Mouse (Mus musculus) adrenal gland, adult (tissue): ENCODE data around the gene Sgpl1.

Experiments used
- DNase-seq, 2 experiments: peaks; one replicate each; pipeline ENCODE4 v3.0.0; 2022 to 2023; ENCODE audit warnings: low spot score in 1 of 2; ENCODE audit not compliant: inconsistent age in 2 of 2

The Sgpl1 gene

GRCm38 (mm10) chr10:61147157-61148040 lies at the start of gene Sgpl1:
TSS of gene Sgpl1 (minus strand) at chr10:61147703.
- peak; percentile 93 to 98 for DNase-seq

- DNase-seq = no peak
Measured at GRCm38 (mm10) chr10:61195718-61196291, 48.3 kb upstream of the Sgpl1 start.

- DNase-seq = no peak
Measured at GRCm38 (mm10) chr10:61195216-61195615, 47.7 kb upstream of the Sgpl1 start.

DNA sequence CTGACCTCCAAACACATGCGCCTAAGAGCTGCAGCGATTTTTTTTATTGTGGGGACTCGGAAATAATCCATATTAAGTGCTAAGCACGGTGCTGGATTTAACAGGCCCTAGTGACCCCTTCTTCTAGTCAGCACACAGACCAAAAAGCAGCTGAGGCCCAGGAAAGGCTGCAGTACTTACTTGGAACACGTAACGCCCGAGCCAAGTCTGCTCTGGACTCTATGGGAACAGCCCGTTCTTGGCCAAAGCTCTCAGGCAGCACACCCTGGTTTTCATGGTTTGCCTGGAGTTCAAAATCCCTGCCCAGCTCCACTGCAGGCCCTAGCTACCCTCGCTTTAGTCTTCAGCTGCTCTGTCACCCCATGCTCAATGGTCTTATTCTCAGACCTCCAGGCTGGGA lies 47.1 kb upstream of the Sgpl1 start:
- DNase-seq = no peak

GRCm38 (mm10) chr10:61188010-61188409 lies 40.5 kb upstream of the Sgpl1 start:
- DNase-seq = no peak

- DNase-seq = no peak
Measured at GRCm38 (mm10) chr10:61187001-61187400, 39.5 kb upstream of the Sgpl1 start.

DNA sequence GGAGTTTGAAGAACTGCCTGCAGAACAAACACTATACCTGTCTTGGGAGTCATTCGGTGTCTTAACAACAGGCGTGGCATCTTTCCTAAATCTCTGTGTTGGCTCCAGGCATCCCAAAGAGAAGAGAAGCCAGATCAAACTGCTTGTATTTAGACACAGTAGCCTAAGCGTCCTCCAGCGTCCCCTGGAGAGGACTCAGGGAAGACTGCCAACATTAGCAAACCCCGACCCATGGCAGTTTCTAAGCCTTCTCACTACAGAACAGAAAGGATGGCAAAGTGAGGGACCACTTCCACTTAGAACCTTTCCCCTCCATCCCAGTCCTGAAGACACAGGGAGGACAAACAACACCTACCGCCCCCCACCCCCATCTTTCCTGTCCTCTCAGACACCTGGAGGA lies 32.4 kb upstream of the Sgpl1 start:
- DNase-seq = no peak

- no peak for DNase-seq
Measured at GRCm38 (mm10) chr10:61178687-61179086, 31.2 kb upstream of the Sgpl1 start.

GRCm38 (mm10) chr10:61177751-61178150 lies 30.2 kb upstream of the Sgpl1 start:
- peak; percentile 36 to 73 for DNase-seq

GRCm38 (mm10) chr10:61176221-61176790 lies 28.8 kb upstream of the Sgpl1 start:
- no peak for DNase-seq

DNA sequence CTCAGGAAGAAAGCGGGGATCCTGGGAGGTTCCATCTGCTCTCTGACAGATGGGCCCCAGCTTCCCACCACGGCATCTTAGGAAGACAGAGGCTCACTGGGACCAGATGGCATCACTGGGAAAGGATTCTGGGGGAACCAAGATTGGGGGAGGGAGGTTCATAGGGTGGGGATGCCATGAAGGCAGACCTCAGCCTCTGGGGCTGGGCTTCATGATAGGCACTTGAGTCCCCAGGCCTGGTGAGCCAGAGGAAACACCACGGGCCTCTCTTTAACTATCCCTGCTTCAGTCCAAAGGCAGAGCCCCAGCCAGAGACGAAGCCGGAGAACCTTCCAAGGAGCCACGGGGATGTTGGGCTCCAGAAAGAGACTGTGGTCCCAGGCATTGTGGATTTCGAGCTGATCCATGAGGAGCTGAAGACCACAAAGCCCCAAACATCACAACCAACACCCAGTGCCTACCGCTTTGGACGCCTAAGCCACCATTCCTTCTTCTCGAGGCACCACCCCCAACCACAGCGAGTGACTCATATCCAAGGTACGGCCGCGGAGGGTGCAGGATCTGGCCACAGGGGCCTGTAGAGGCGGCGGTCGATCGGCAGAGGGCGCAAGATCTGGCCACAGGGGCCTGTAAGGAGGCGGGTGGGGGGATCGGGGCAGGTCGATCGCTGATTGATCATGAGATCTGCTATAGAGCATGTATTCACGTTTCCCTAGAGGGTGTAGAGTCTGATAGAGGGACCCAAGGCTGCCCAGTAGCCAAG lies 28.1 kb upstream of the Sgpl1 start:
- peak; percentile 44 to 51 for DNase-seq

DNA sequence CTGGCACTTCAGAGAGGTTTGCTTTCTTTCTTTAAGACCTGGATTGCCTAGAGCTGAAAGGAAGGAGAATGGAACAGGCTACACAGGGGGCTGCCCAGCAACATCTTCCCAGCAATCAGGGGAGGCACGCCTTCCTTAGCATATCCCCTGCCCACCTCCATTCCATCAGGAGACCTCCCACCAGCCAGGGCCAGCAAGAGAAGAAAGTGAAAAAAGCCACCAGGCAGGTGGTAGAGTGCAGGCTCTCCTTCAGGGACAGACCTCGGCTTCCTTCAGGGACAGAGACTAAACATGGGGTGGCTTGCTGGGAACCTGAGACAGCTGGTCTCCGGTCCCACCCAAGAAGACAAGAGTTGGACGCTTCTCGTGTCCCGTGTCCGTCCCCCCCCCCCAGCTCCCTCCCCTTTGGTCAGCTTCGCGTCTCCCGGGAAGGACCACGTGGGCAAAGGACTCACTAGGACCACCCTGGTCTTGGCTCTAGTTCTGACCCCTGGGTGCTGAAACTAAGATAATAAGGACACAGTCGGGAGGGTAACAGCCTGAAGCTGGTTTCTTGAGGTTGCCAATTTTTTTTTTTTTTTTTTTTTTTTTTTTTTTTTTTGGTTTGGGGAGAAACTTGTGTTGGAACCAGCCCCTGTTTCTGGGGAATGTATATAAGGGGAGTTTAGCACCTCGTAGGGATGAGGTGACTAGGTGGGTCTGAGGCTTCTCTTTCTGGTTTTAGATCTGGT lies 27.4 kb upstream of the Sgpl1 start:
- no peak for DNase-seq

GRCm38 (mm10) chr10:61172496-61172895 lies 25.0 kb upstream of the Sgpl1 start:
- no peak for DNase-seq

- DNase-seq = no peak
Measured at GRCm38 (mm10) chr10:61171654-61172053, 24.2 kb upstream of the Sgpl1 start, which contains the start of gene Tbata. TSS of gene Tbata (plus strand) at chr10:61171954.

DNA sequence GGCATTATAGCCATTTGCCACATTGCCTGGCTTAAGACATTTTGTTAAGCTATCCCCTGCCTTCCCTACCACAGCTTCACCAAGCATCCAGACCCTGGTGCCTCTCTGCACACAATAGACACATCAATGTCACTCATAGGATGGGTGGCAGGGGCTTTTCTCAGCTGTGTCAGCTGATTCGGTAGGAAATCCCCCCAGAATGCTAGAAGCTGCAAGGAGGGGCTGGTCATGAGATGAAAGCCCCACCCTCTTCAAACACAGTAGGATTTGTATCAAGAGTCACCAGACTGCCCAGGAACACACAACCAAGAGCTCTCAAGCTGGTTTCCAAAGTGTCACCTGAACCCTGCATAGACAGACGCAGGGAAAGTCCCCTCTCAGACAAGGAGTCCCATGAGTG lies 20.9 kb upstream of the Sgpl1 start:
- no peak for DNase-seq

DNA sequence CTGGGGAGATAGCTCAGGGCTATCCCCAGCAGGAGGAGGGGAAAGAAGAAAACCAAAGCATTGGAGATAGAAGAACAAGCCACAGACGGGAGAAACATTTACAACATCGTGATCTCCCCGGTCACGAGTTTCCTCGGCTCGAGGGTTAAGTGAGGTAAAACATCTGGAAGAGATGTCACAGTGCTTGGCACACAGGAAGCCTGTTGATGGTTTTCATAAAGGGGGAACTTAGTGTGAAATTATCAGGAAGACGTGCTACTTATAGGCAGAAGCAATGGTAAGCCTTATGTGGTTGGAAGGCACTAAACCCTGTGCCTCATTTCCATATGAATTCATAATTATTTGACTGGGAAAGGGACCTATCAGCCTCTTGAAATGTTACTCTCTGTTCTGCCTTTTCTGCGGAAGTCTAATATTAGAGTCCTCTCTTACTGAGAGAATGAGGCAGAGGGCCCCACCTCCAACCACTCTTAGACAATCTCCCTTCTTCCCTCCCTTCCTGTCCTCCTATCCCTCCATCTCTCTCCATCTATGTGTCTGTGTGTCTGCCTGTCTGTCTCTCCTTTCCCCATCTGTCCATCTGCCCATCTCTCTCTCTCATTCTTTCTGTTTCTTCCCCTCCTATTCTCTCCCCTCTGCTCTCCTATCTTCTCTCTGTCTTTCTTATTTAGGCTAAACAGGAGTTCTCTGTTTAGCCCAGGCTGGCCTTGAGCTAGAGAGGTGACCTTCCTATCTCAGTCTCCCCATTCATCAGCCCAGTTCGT lies 20.0 kb upstream of the Sgpl1 start:
- no peak for DNase-seq

- peak in 1 of 2 experiments; percentile 49 for DNase-seq
Measured at GRCm38 (mm10) chr10:61162366-61162765, 14.9 kb upstream of the Sgpl1 start.

DNA sequence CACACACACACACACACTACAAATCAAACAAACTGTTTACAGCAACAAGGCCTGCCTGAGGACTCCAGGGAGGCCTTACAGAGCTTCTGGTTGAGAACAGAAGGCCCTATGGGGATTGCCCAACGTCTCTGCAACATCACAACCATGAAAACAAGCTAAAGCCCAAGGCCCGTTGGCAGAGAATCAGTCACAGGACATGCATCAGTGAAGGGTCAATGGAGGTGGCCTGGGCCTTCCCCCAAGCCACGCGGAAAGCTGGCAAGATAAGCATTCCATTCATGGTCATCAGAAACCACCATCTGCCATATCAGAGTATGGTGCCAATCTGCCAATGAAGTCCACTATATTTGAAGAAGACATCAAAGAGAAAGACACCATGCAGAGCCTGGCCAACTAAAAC lies 13.2 kb upstream of the Sgpl1 start:
- DNase-seq = peak in 1 of 2 experiments; percentile 75

- no peak for DNase-seq
Measured at GRCm38 (mm10) chr10:61160089-61160488, 12.6 kb upstream of the Sgpl1 start.

DNA sequence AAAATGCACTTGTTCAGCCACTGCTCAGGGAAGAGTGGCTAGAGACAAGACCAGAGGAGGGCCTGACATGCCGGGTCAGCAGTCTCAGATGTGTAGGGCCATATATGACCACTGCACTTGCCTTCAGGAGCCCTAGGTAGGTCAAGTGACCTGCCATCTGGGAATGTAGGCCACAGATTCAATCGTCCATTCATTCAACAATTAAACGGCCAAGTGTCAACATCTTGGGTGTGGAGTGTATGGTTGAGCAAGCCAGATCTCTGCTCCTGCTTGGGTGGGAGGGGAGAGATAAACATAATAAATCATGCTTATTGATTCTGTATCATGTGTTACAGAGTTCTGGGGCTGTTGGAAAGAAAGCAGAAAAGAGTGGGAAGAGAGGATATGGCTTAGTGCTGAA lies 11.1 kb upstream of the Sgpl1 start:
- DNase-seq = no peak
